Comparison of ENCODE assay signal across 11 mouse cellular contexts in genomic region chr6:6864441-6865440, GRCm38 (mm10). TPM values are rescaled to one million over a fixed set of nuclear protein-coding genes. Genes with fewer than 3 reads are reported as not detected.
DNase-seq lines count a peak whose midpoint lies in the region; ATAC-seq and TF ChIP-seq lines count a peak whose summit lies in the region.
"Had no signal": no experiment of that assay in that cellular context is flagged by ENCODE, and none has a peak within 500 bp of the region (broad histone marks: within the 10 kb centered on the region; RNA-seq: fewer than 3 reads in every experiment).

No protein-coding gene starts in this region.

- WGBS in hindbrain, embryonic 11.5 days = under 1% methylated on average over 36 of the region's 36 CpGs
- 1% methylated on average over 36 of the region's 36 CpGs for WGBS in hindbrain, embryonic 14.5 days
- 9% methylated on average over 36 of the region's 36 CpGs for WGBS in embryonic facial prominence, embryonic 14.5 days
- 17% methylated on average over 36 of the region's 36 CpGs for WGBS in limb, embryonic 15.5 days

- no peak overlapping the region for H3K27ac ChIP-seq in hindbrain, embryonic 11.5 days (ENCODE audit: low read depth, low read length)
- no peak overlapping the region for H3K27ac ChIP-seq in hindbrain, embryonic 14.5 days
- H3K27ac ChIP-seq in embryonic facial prominence, embryonic 14.5 days (replicated peaks; ENCODE audit: low read depth, low read length) = peak overlapping the region; percentile 91
- no peak overlapping the region for H3K27ac ChIP-seq in limb, embryonic 15.5 days
- H3K27ac ChIP-seq: neural tube, embryonic 12.5 days had no signal

- H3K4me1 ChIP-seq in hindbrain, embryonic 11.5 days (replicated peaks; ENCODE audit: control insufficient read depth, insufficient read depth, low read length) = peaks cover 4% of the 10 kb centered on the region; the same call in 1 of the 2 replicates
- peaks cover 16% of the 10 kb centered on the region; the same call in 1 of the 2 replicates for H3K4me1 ChIP-seq in hindbrain, embryonic 14.5 days (replicated peaks; ENCODE audit: control insufficient read depth, insufficient read depth, low read length)
- peaks cover 10% of the 10 kb centered on the region; the same call in 1 of the 2 replicates for H3K4me1 ChIP-seq in embryonic facial prominence, embryonic 14.5 days (ENCODE audit: control insufficient read depth, insufficient read depth, low read length)
- peaks cover 34% of the 10 kb centered on the region for H3K4me1 ChIP-seq in limb, embryonic 15.5 days

- H3K4me2 ChIP-seq in hindbrain, embryonic 11.5 days (replicated peaks; ENCODE audit: low read depth, low read length) = no peak overlapping the region
- H3K4me2 ChIP-seq in hindbrain, embryonic 14.5 days (replicated peaks) = no peak overlapping the region
- H3K4me2 ChIP-seq in embryonic facial prominence, embryonic 14.5 days (ENCODE audit: low read depth, low read length) = peak overlapping the region; percentile 72
- H3K4me2 ChIP-seq in limb, embryonic 15.5 days = peak overlapping the region; percentile 87

- peak; percentile 69 for DNase-seq in hindbrain, embryonic 11.5 days (ENCODE audit: low spot score)
- DNase-seq in hindbrain, embryonic 14.5 days (ENCODE audit: low spot score) = no peak
- peak; percentile 65 for DNase-seq in brain, embryonic 14.5 days (ENCODE audit: low read depth)
- DNase-seq in embryonic facial prominence, embryonic 14.5 days (ENCODE audit: low spot score) = no peak
- no peak for DNase-seq in spleen, adult 18-20 months
- DNase-seq in kidney, adult 11 months = no peak
- no peak for DNase-seq in spleen, adult 12 weeks (ENCODE audit: low spot score)
- DNase-seq: lung, adult 18-20 months had no signal

- no peaks in the 10 kb centered on the region for H3K36me3 ChIP-seq in hindbrain, embryonic 11.5 days (ENCODE audit: control insufficient read depth, insufficient read depth, low read length)
- H3K36me3 ChIP-seq in hindbrain, embryonic 14.5 days (replicated peaks; ENCODE audit: control insufficient read depth, insufficient read depth) = no peaks in the 10 kb centered on the region
- no peaks in the 10 kb centered on the region for H3K36me3 ChIP-seq in embryonic facial prominence, embryonic 14.5 days (ENCODE audit: control insufficient read depth, insufficient read depth, low read length)
- H3K36me3 ChIP-seq in limb, embryonic 15.5 days = no peaks in the 10 kb centered on the region
- H3K36me3 ChIP-seq: neural tube, embryonic 12.5 days had no signal

- H3K9me3 ChIP-seq in hindbrain, embryonic 11.5 days (ENCODE audit: control insufficient read depth, low read length) = no peaks in the 10 kb centered on the region
- no peaks in the 10 kb centered on the region for H3K9me3 ChIP-seq in hindbrain, embryonic 14.5 days (ENCODE audit: control insufficient read depth, low read length)
- H3K9me3 ChIP-seq in embryonic facial prominence, embryonic 14.5 days (ENCODE audit: control insufficient read depth, low read length) = no peaks in the 10 kb centered on the region
- no peaks in the 10 kb centered on the region for H3K9me3 ChIP-seq in limb, embryonic 15.5 days
- H3K9me3 ChIP-seq: neural tube, embryonic 12.5 days had no signal

- TF ChIP-seq POLR2A in brain, embryonic 14.5 days (IDR thresholded peaks at IDR 0.05; ENCODE audit: borderline replicate concordance, extremely low read depth, insufficient read depth, insufficient read length, poor library complexity, severe bottlenecking) = no peak

- H3K4me3 ChIP-seq in hindbrain, embryonic 11.5 days (ENCODE audit: low read depth, low read length) = no peak overlapping the region
- H3K4me3 ChIP-seq in hindbrain, embryonic 14.5 days (replicated peaks; ENCODE audit: low read length) = no peak overlapping the region
- peak overlapping the region; percentile 54 for H3K4me3 ChIP-seq in embryonic facial prominence, embryonic 14.5 days (ENCODE audit: low read depth, low read length)
- peak overlapping the region; percentile 48 for H3K4me3 ChIP-seq in limb, embryonic 15.5 days

- no peak overlapping the region for H3K9ac ChIP-seq in hindbrain, embryonic 11.5 days (ENCODE audit: low read depth, low read length)
- H3K9ac ChIP-seq in hindbrain, embryonic 14.5 days = no peak overlapping the region
- peak overlapping the region; percentile 82 for H3K9ac ChIP-seq in embryonic facial prominence, embryonic 14.5 days (ENCODE audit: low read depth, low read length)
- no peak overlapping the region for H3K9ac ChIP-seq in limb, embryonic 15.5 days
- H3K9ac ChIP-seq: neural tube, embryonic 12.5 days had no signal

- no peak for TF ChIP-seq CTCF in brain, embryonic 14.5 days (IDR thresholded peaks at IDR 0.05; ENCODE audit: borderline replicate concordance, extremely low read depth, insufficient read depth, insufficient read length)

- ATAC-seq in hindbrain, embryonic 11.5 days (ENCODE audit: low FRiP score) = no peak
- no peak for ATAC-seq in hindbrain, embryonic 14.5 days (ENCODE audit: low FRiP score)
- ATAC-seq in embryonic facial prominence, embryonic 14.5 days (ENCODE audit: low read depth) = no peak
- ATAC-seq in limb, embryonic 15.5 days (ENCODE audit: insufficient number of reproducible peaks, low FRiP score, low TSS enrichment, low read depth) = no peak

- H3K27me3 ChIP-seq in hindbrain, embryonic 11.5 days (ENCODE audit: control insufficient read depth, insufficient read depth, low read length) = peaks cover 85% of the 10 kb centered on the region
- H3K27me3 ChIP-seq in hindbrain, embryonic 14.5 days (ENCODE audit: control insufficient read depth, insufficient read depth, low read length) = peaks cover 95% of the 10 kb centered on the region
- H3K27me3 ChIP-seq in embryonic facial prominence, embryonic 14.5 days (replicated peaks; ENCODE audit: control insufficient read depth, insufficient read depth, low read length) = peaks cover 90% of the 10 kb centered on the region
- H3K27me3 ChIP-seq in limb, embryonic 15.5 days = peaks cover 85% of the 10 kb centered on the region

RNA-seq across cellular contexts. Expression of gene Dlx6, which starts 1.6 kb away (rescaled TPM):
- polyA plus RNA-seq in hindbrain, embryonic 11.5 days (2014; fragmentation: Nextera tagmentation; extraction: Ambion mirVana) = 0.29 and 0.65 TPM in 2 replicates
- not detected in 2 replicates for polyA plus RNA-seq in hindbrain, embryonic 14.5 days (2014; fragmentation: Nextera tagmentation; extraction: Ambion mirVana)
- polyA plus RNA-seq in brain, embryonic 14.5 days (2012; rRNA removed) = 13.2 and 22.9 TPM in 2 replicates
- 2.8 and 3.7 TPM in 2 replicates for polyA plus RNA-seq in embryonic facial prominence, embryonic 14.5 days (2014; fragmentation: Nextera tagmentation; extraction: Ambion mirVana)
- polyA plus RNA-seq in limb, embryonic 15.5 days (2015; fragmentation: Nextera tagmentation; extraction: Ambion mirVana) = 1.5 and 1.7 TPM in 2 replicates
- polyA plus RNA-seq: neural tube, embryonic 12.5 days; small intestine, adult 2 months had no signal

RNA-seq across cellular contexts. Expression of gene Dlx5, which starts 17.1 kb away (rescaled TPM):
- 2.3 and 6.2 TPM in 2 replicates for polyA plus RNA-seq in hindbrain, embryonic 11.5 days (2014; fragmentation: Nextera tagmentation; extraction: Ambion mirVana)
- polyA plus RNA-seq in hindbrain, embryonic 14.5 days (2014; fragmentation: Nextera tagmentation; extraction: Ambion mirVana) = not detected in 2 replicates
- 15.5 and 20.4 TPM in 2 replicates for polyA plus RNA-seq in brain, embryonic 14.5 days (2012; rRNA removed)
- polyA plus RNA-seq in embryonic facial prominence, embryonic 14.5 days (2014; fragmentation: Nextera tagmentation; extraction: Ambion mirVana) = 38.0 and 40.2 TPM in 2 replicates
- 47.5 and 53.8 TPM in 2 replicates for polyA plus RNA-seq in limb, embryonic 15.5 days (2015; fragmentation: Nextera tagmentation; extraction: Ambion mirVana)
- polyA plus RNA-seq: small intestine, adult 2 months had no signal

Comparison
In these comparisons a context has a peak if more than half of its experiments do, and no peak if none do; other contexts are left out.
1. DNase-seq: peak in hindbrain, embryonic 11.5 days (single experiment) and brain, embryonic 14.5 days (single experiment); none in hindbrain, embryonic 14.5 days (single experiment), embryonic facial prominence, embryonic 14.5 days (single experiment), spleen, adult 18-20 months (0 of 2), kidney, adult 11 months (single experiment) and spleen, adult 12 weeks (single experiment).
2. H3K4me2 ChIP-seq: peak in embryonic facial prominence, embryonic 14.5 days (single experiment) and limb, embryonic 15.5 days (single experiment); none in hindbrain, embryonic 11.5 days (single experiment) and hindbrain, embryonic 14.5 days (single experiment).
3. H3K4me3 ChIP-seq: peak in embryonic facial prominence, embryonic 14.5 days (single experiment) and limb, embryonic 15.5 days (single experiment); none in hindbrain, embryonic 11.5 days (single experiment) and hindbrain, embryonic 14.5 days (single experiment).